8 mouse cellular contexts compared by ENCODE assay signal in genomic region chr4:136071178-136071714, GRCm38 (mm10). TPM values are rescaled to one million over a fixed set of nuclear protein-coding genes. Genes with fewer than 3 reads are reported as not detected.
DNase-seq lines count a peak whose midpoint lies in the region; ATAC-seq and TF ChIP-seq lines count a peak whose summit lies in the region.

No protein-coding gene starts in this region.

- peak overlapping the region; percentile 41 for H3K4me3 ChIP-seq in embryonic facial prominence, embryonic 10.5 days
- H3K4me3 ChIP-seq in limb, embryonic 11.5 days (ENCODE audit: low read depth, low read length), result no peak overlapping the region
- H3K4me3 ChIP-seq in midbrain, embryonic 14.5 days (replicated peaks; ENCODE audit: low read depth, low read length), result no peak overlapping the region
- H3K4me3 ChIP-seq in small intestine, adult 2 months (ENCODE audit: low read depth, low read length), result 0 out of 2 replicates have a peak overlapping the region, but pooled peaks have one; percentile 16

- peak; percentile 53 for ATAC-seq in limb, embryonic 11.5 days (ENCODE audit: insufficient number of reproducible peaks, low FRiP score, low TSS enrichment, low read depth)
- ATAC-seq in midbrain, embryonic 14.5 days (ENCODE audit: low FRiP score, low TSS enrichment), result no peak

- H3K36me3 ChIP-seq in embryonic facial prominence, embryonic 10.5 days (replicated peaks), result no peaks in the 10 kb centered on the region
- no peaks in the 10 kb centered on the region for H3K36me3 ChIP-seq in limb, embryonic 11.5 days (ENCODE audit: control insufficient read depth, insufficient read depth, low read length)
- no peaks in the 10 kb centered on the region for H3K36me3 ChIP-seq in midbrain, embryonic 14.5 days (ENCODE audit: control insufficient read depth, insufficient read depth, low read length)
- H3K36me3 ChIP-seq in small intestine, adult 2 months (ENCODE audit: control insufficient read depth, insufficient read depth, low read length), result no peaks in the 10 kb centered on the region

- peak; percentile 90; the same call in 1 of the 2 replicates for TF ChIP-seq CTCF in small intestine, adult 2 months (IDR thresholded peaks at IDR 0.05; ENCODE audit: extremely low read depth, insufficient read length, insufficient replicate concordance, low read depth, low read length)

- H3K27me3 ChIP-seq in embryonic facial prominence, embryonic 10.5 days (replicated peaks; ENCODE audit: low read depth, poor library complexity, severe bottlenecking), result peaks cover 14% of the 10 kb centered on the region; the same call in 1 of the 2 replicates
- no peaks in the 10 kb centered on the region for H3K27me3 ChIP-seq in limb, embryonic 11.5 days (ENCODE audit: control insufficient read depth, insufficient read depth, low read length)
- H3K27me3 ChIP-seq in midbrain, embryonic 14.5 days (ENCODE audit: control insufficient read depth, insufficient read depth, low read length), result no peaks in the 10 kb centered on the region
- no peaks in the 10 kb centered on the region for H3K27me3 ChIP-seq in small intestine, adult 2 months (ENCODE audit: control insufficient read depth, insufficient read depth, low read length)

- peak overlapping the region; percentile 77 for H3K27ac ChIP-seq in embryonic facial prominence, embryonic 10.5 days (replicated peaks)
- no peak overlapping the region for H3K27ac ChIP-seq in limb, embryonic 11.5 days (replicated peaks; ENCODE audit: low read depth, low read length)
- no peak overlapping the region for H3K27ac ChIP-seq in midbrain, embryonic 14.5 days (replicated peaks; ENCODE audit: low read depth, low read length)
- H3K27ac ChIP-seq in small intestine, adult 2 months (ENCODE audit: insufficient read depth, low read depth, low read length), result no peak overlapping the region

- DNase-seq in 3134 (ENCODE audit: extremely low read depth, insufficient read length, low spot score), result peak; percentile 35
- DNase-seq in adrenal gland, postnatal 14 days, result peak; percentile 89
- peak; percentile 88 for DNase-seq in embryonic facial prominence, embryonic 10.5 days (ENCODE audit: low spot score)
- peak; percentile 97 for DNase-seq in heart, adult 11 months
- peak; percentile 76 for DNase-seq in kidney, adult 11 months
- DNase-seq in limb, embryonic 11.5 days (ENCODE audit: low spot score), result peak; percentile 92
- peak; percentile 88 for DNase-seq in midbrain, embryonic 14.5 days

- TF ChIP-seq POLR2A in small intestine, adult 2 months (IDR thresholded peaks at IDR 0.05; ENCODE audit: low read depth, low read length), result no peak

- H3K4me2 ChIP-seq in limb, embryonic 11.5 days (ENCODE audit: low read depth, severe bottlenecking), result 0 out of 2 replicates have a peak overlapping the region, but pooled peaks have one; percentile 16
- H3K4me2 ChIP-seq in midbrain, embryonic 14.5 days (ENCODE audit: low read length), result peak overlapping the region; percentile 10; the same call in 1 of the 2 replicates

- H3K4me1 ChIP-seq in embryonic facial prominence, embryonic 10.5 days, result peaks cover 25% of the 10 kb centered on the region
- H3K4me1 ChIP-seq in limb, embryonic 11.5 days (ENCODE audit: control insufficient read depth, insufficient read depth, low read length), result 0 out of 2 replicates have a peak, but pooled peaks cover 3% of the 10 kb centered on the region
- H3K4me1 ChIP-seq in midbrain, embryonic 14.5 days (ENCODE audit: control insufficient read depth, insufficient read depth, low read length), result 0 out of 2 replicates have a peak, but pooled peaks cover 4% of the 10 kb centered on the region
- H3K4me1 ChIP-seq in small intestine, adult 2 months (ENCODE audit: control insufficient read depth, insufficient read depth, insufficient read length, low read length), result peaks cover 9% of the 10 kb centered on the region

- no peak overlapping the region for H3K9ac ChIP-seq in limb, embryonic 11.5 days (ENCODE audit: low read length)
- no peak overlapping the region for H3K9ac ChIP-seq in midbrain, embryonic 14.5 days (replicated peaks; ENCODE audit: low read length)

- WGBS in embryonic facial prominence, embryonic 10.5 days, result 2% methylated on average over 15 of the region's 15 CpGs
- 2% methylated on average over 15 of the region's 15 CpGs for WGBS in limb, embryonic 11.5 days
- WGBS in midbrain, embryonic 14.5 days, result 4% methylated on average over 15 of the region's 15 CpGs
- WGBS in small intestine, adult 2 months, result 6% methylated on average over 15 of the region's 15 CpGs

- H3K9me3 ChIP-seq in embryonic facial prominence, embryonic 10.5 days, result no peaks in the 10 kb centered on the region
- no peaks in the 10 kb centered on the region for H3K9me3 ChIP-seq in limb, embryonic 11.5 days (ENCODE audit: control insufficient read depth, low read length)
- no peaks in the 10 kb centered on the region for H3K9me3 ChIP-seq in midbrain, embryonic 14.5 days (ENCODE audit: control insufficient read depth, low read length)

RNA-seq across cellular contexts. Expression of gene Rpl11, which starts 18.0 kb away (rescaled TPM):
- 722 and 781 TPM in 2 replicates for total RNA-seq in adrenal gland, postnatal 14 days (2021)
- 516 and 527 TPM in 2 replicates for polyA plus RNA-seq in embryonic facial prominence, embryonic 10.5 days (2016; fragmentation: Nextera tagmentation; extraction: Ambion mirVana)
- polyA plus RNA-seq in limb, embryonic 11.5 days (2014; fragmentation: Nextera tagmentation; extraction: Ambion mirVana), result 529 and 535 TPM in 2 replicates
- 312 and 346 TPM in 2 replicates for polyA plus RNA-seq in midbrain, embryonic 14.5 days (2014; fragmentation: Nextera tagmentation; extraction: Ambion mirVana)
- polyA plus RNA-seq in small intestine, adult 2 months (2012; rRNA removed), result 176 and 224 TPM in 2 replicates

RNA-seq across cellular contexts. Expression of gene Eloa, which starts 49.7 kb away (rescaled TPM):
- 42.6 and 42.7 TPM in 2 replicates for total RNA-seq in adrenal gland, postnatal 14 days (2021)
- polyA plus RNA-seq in embryonic facial prominence, embryonic 10.5 days (2016; fragmentation: Nextera tagmentation; extraction: Ambion mirVana), result 35.0 and 37.5 TPM in 2 replicates
- 45.8 and 47.3 TPM in 2 replicates for polyA plus RNA-seq in limb, embryonic 11.5 days (2014; fragmentation: Nextera tagmentation; extraction: Ambion mirVana)
- polyA plus RNA-seq in midbrain, embryonic 14.5 days (2014; fragmentation: Nextera tagmentation; extraction: Ambion mirVana), result 25.0 and 33.8 TPM in 2 replicates
- polyA plus RNA-seq in small intestine, adult 2 months (2012; rRNA removed), result 3.6 and 6.2 TPM in 2 replicates

Comparison
In these comparisons a context has a peak if more than half of its experiments do, and no peak if none do; other contexts are left out.
1. DNase-seq: peak in every context shown above with its lines; median percentile 97 in heart, adult 11 months; 92 in limb, embryonic 11.5 days; 89 in adrenal gland, postnatal 14 days; 88 in embryonic facial prominence, embryonic 10.5 days; 88 in midbrain, embryonic 14.5 days; 76 in kidney, adult 11 months; 35 in 3134.
2. H3K4me3 ChIP-seq: peak in embryonic facial prominence, embryonic 10.5 days (single experiment) and small intestine, adult 2 months (single experiment); none in limb, embryonic 11.5 days (single experiment) and midbrain, embryonic 14.5 days (single experiment).